Mouse (Mus musculus): ENCODE data around the gene Stk24.

The Stk24 gene

GRCm38 (mm10) chr14:121379116-121379826 lies 540 bp downstream of the Stk24 start:
- peak; percentile 61 for DNase-seq (ENCODE audit: low read depth, low spot score)

- no peak for DNase-seq (ENCODE audit: low read depth, low spot score)
Measured at GRCm38 (mm10) chr14:121378243-121379115, 1.3 kb downstream of the Stk24 start.

- DNase-seq (ENCODE audit: low read depth, low spot score): no peak
Measured at GRCm38 (mm10) chr14:121376566-121376965, 3.2 kb downstream of the Stk24 start.

GRCm38 (mm10) chr14:121373901-121374300 lies 5.9 kb downstream of the Stk24 start:
- no peak for DNase-seq (ENCODE audit: low read depth, low spot score)

GRCm38 (mm10) chr14:121373020-121373419 lies 6.8 kb downstream of the Stk24 start:
- DNase-seq (ENCODE audit: low read depth, low spot score): no peak

GRCm38 (mm10) chr14:121371911-121372820 lies 7.6 kb downstream of the Stk24 start:
- DNase-seq (ENCODE audit: low read depth, low spot score): no peak

- no peak for DNase-seq (ENCODE audit: low read depth, low spot score)
Measured at GRCm38 (mm10) chr14:121369385-121369784, 10.4 kb downstream of the Stk24 start.

- no peak for DNase-seq (ENCODE audit: low read depth, low spot score)
Measured at GRCm38 (mm10) chr14:121368108-121368705, 11.6 kb downstream of the Stk24 start.

- no peak for DNase-seq (ENCODE audit: low read depth, low spot score)
Measured at GRCm38 (mm10) chr14:121365991-121366728, 13.7 kb downstream of the Stk24 start.

- DNase-seq (ENCODE audit: low read depth, low spot score): no peak
Measured at GRCm38 (mm10) chr14:121365390-121365789, 14.4 kb downstream of the Stk24 start.

- no peak for DNase-seq (ENCODE audit: low read depth, low spot score)
Measured at GRCm38 (mm10) chr14:121364282-121364681, 15.5 kb downstream of the Stk24 start.

GRCm38 (mm10) chr14:121361319-121362114 lies 18.3 kb downstream of the Stk24 start:
- DNase-seq (ENCODE audit: low read depth, low spot score): no peak

GRCm38 (mm10) chr14:121359850-121360249 lies 20.0 kb downstream of the Stk24 start:
- no peak for DNase-seq (ENCODE audit: low read depth, low spot score)

- DNase-seq (ENCODE audit: low read depth, low spot score): no peak
Measured at GRCm38 (mm10) chr14:121359015-121359414, 20.8 kb downstream of the Stk24 start.

- DNase-seq (ENCODE audit: low read depth, low spot score): no peak
Measured at GRCm38 (mm10) chr14:121358327-121358726, 21.5 kb downstream of the Stk24 start.

- no peak for DNase-seq (ENCODE audit: low read depth, low spot score)
Measured at GRCm38 (mm10) chr14:121356336-121356862, 23.4 kb downstream of the Stk24 start.

GRCm38 (mm10) chr14:121355732-121356131 lies 24.1 kb downstream of the Stk24 start:
- DNase-seq (ENCODE audit: low read depth, low spot score): no peak

- no peak for DNase-seq (ENCODE audit: low read depth, low spot score)
Measured at GRCm38 (mm10) chr14:121353648-121354377, 26.0 kb downstream of the Stk24 start.

- DNase-seq (ENCODE audit: low read depth, low spot score): no peak
Measured at GRCm38 (mm10) chr14:121352744-121353143, 27.1 kb downstream of the Stk24 start.
